Mouse (Mus musculus) hindbrain, embryonic 15.5 days (tissue): ENCODE results near the gene Kctd5. TPM values are rescaled to one million over a fixed set of nuclear protein-coding genes. Genes with fewer than 3 reads are reported as not detected.

Experiments used
- ATAC-seq: fragments of 200-750 bp; cut with Nextera tagmentation; 2 replicates; pipeline ENCODE4 v1.8.0; 2017; ENCODE audit warnings: low read depth, moderate number of reproducible peaks, moderate TSS enrichment; ENCODE audit not compliant: low FRiP score
- H3K27ac ChIP-seq: fragments of 300-500 bp; sonication (generic); replicated peaks from 2 replicates; pipeline ENCODE4 v1.5.1; 2015; ENCODE audit warnings: mild to moderate bottlenecking, inconsistent platforms
- H3K27me3 ChIP-seq: fragments of 300-500 bp; sonication (generic); 2 replicates; pipeline ENCODE4 v1.6.1; 2015; ENCODE audit warnings: control low read depth, inconsistent platforms
- H3K36me3 ChIP-seq: fragments of 300-500 bp; sonication (generic); 2 replicates; pipeline ENCODE4 v1.6.1; 2015; ENCODE audit warnings: control low read depth, inconsistent platforms
- H3K4me1 ChIP-seq: fragments of 300-500 bp; sonication (generic); replicated peaks from 2 replicates; pipeline ENCODE4 v1.6.1; 2015; ENCODE audit warnings: control low read depth, inconsistent platforms
- H3K4me2 ChIP-seq: fragments of 300-500 bp; sonication (generic); 2 replicates; pipeline ENCODE4 v1.6.1; 2015; ENCODE audit warnings: moderate library complexity, mild to moderate bottlenecking, inconsistent platforms
- H3K4me3 ChIP-seq: fragments of 300-500 bp; sonication (generic); 2 replicates; pipeline ENCODE4 v1.5.1; 2015; ENCODE audit warnings: mild to moderate bottlenecking, inconsistent platforms
- H3K9ac ChIP-seq: fragments of 300-500 bp; sonication (generic); 2 replicates; pipeline ENCODE4 v1.6.1; 2015; ENCODE audit warnings: inconsistent platforms
- H3K9me3 ChIP-seq: fragments of 300-500 bp; sonication (generic); 2 replicates; pipeline ENCODE4 v1.6.1; 2016; ENCODE audit warnings: control low read depth, inconsistent platforms
- whole genome bisulfite sequencing: fragments of 180-500 bp; shearing (Covaris S2); methylation state at CpG from one replicate; pipeline ENCODE4 v1.1.7; 2015; 5-methylcytosine and 5-hydroxymethylcytosine counted together
- polyA plus RNA-seq: library from polyadenylated mRNA; unstranded; fragments of >200 nt; fragmentation: Nextera tagmentation; extraction: Ambion mirVana; gene quantifications from 2 replicates; pipeline ENCODE4 v1.2.1, GENCODE M21; 2015

Kctd5 gene
- polyA plus RNA-seq, 1 experiment from 2014 or later, result 77.3 TPM

- Histone ChIP-seq H3K4me2 (no peak overlapping the region), H3K27ac (no peak overlapping the region), H3K27me3 (no peaks in the 10 kb centered on the region), H3K9ac (no peak overlapping the region), H3K4me3 (no peak overlapping the region), H3K9me3 (no peaks in the 10 kb centered on the region), H3K36me3 (no peaks in the 10 kb centered on the region), H3K4me1 (no peaks in the 10 kb centered on the region)
- WGBS, result 90% methylated on average over 22 of the region's 22 CpGs
- no peak for ATAC-seq
These were observed 42.7 kb downstream of the Kctd5 start for GRCm38 (mm10) chr17:24030551-24030950.

- H3K27ac ChIP-seq, result no peak overlapping the region
- H3K4me2 ChIP-seq, result no peak overlapping the region
- WGBS, result 90% methylated on average over 7 of the region's 7 CpGs
- no peak overlapping the region for H3K9ac ChIP-seq
- ATAC-seq, result no peak
- no peak overlapping the region for H3K4me3 ChIP-seq
- H3K36me3 ChIP-seq, result no peaks in the 10 kb centered on the region
- H3K27me3 ChIP-seq, result no peaks in the 10 kb centered on the region
- no peaks in the 10 kb centered on the region for H3K9me3 ChIP-seq
- H3K4me1 ChIP-seq, result no peaks in the 10 kb centered on the region
These were observed 43.8 kb downstream of the Kctd5 start for GRCm38 (mm10) chr17:24029477-24029876.

- no peak for ATAC-seq
- WGBS, result 77% methylated on average over 5 of the region's 5 CpGs
- Histone ChIP-seq H3K9me3 (no peaks in the 10 kb centered on the region), H3K4me2 (no peak overlapping the region), H3K27me3 (no peaks in the 10 kb centered on the region), H3K9ac (no peak overlapping the region), H3K27ac (no peak overlapping the region), H3K4me3 (no peak overlapping the region), H3K36me3 (no peaks in the 10 kb centered on the region), H3K4me1 (no peaks in the 10 kb centered on the region)
These were observed 51.7 kb downstream of the Kctd5 start for GRCm38 (mm10) chr17:24021375-24022199.

- no peak for ATAC-seq
- Histone ChIP-seq H3K4me3 (no peak overlapping the region), H3K27ac (no peak overlapping the region), H3K36me3 (no peaks in the 10 kb centered on the region), H3K27me3 (no peaks in the 10 kb centered on the region), H3K4me2 (no peak overlapping the region), H3K9me3 (no peaks in the 10 kb centered on the region), H3K9ac (no peak overlapping the region), H3K4me1 (no peaks in the 10 kb centered on the region)
- 87% methylated on average over 6 of the region's 6 CpGs for WGBS
These were observed 52.6 kb downstream of the Kctd5 start for GRCm38 (mm10) chr17:24020696-24021095.

GRCm38 (mm10) chr17:24015727-24016126 is 57.6 kb downstream of the Kctd5 start:
- Histone ChIP-seq H3K4me2 (no peak overlapping the region), H3K4me3 (no peak overlapping the region), H3K9ac (no peak overlapping the region), H3K27me3 (no peaks in the 10 kb centered on the region), H3K27ac (no peak overlapping the region), H3K36me3 (no peaks in the 10 kb centered on the region), H3K4me1 (no peaks in the 10 kb centered on the region), H3K9me3 (no peaks in the 10 kb centered on the region)
- 28% methylated on average over 14 of the region's 14 CpGs for WGBS
- no peak for ATAC-seq

GRCm38 (mm10) chr17:24014433-24014965 is 58.8 kb downstream of the Kctd5 start:
- H3K4me1 ChIP-seq, result no peaks in the 10 kb centered on the region
- 88% methylated on average over 5 of the region's 5 CpGs for WGBS
- no peaks in the 10 kb centered on the region for H3K9me3 ChIP-seq

GRCm38 (mm10) chr17:24012921-24013320 is 60.4 kb downstream of the Kctd5 start:
- Histone ChIP-seq H3K4me3 (no peak overlapping the region), H3K9ac (no peak overlapping the region), H3K27ac (no peak overlapping the region), H3K4me1 (no peaks in the 10 kb centered on the region), H3K36me3 (no peaks in the 10 kb centered on the region), H3K27me3 (no peaks in the 10 kb centered on the region), H3K9me3 (no peaks in the 10 kb centered on the region), H3K4me2 (no peak overlapping the region)
- ATAC-seq, result no peak
- WGBS, result 74% methylated on average over 2 of the region's 2 CpGs

More at GRCm38 (mm10) chr17:24014433-24014965, 58.8 kb downstream of the Kctd5 start:
- Histone ChIP-seq H3K9ac (no peak overlapping the region), H3K27ac (no peak overlapping the region), H3K36me3 (no peaks in the 10 kb centered on the region), H3K4me3 (no peak overlapping the region), H3K4me2 (no peak overlapping the region), H3K27me3 (no peaks in the 10 kb centered on the region)
- no peak for ATAC-seq

GRCm38 (mm10) chr17:24009617-24010016 is 63.7 kb downstream of the Kctd5 start:
- no peak for ATAC-seq
- Histone ChIP-seq H3K4me2 (no peak overlapping the region), H3K27me3 (no peaks in the 10 kb centered on the region), H3K36me3 (no peaks in the 10 kb centered on the region), H3K27ac (no peak overlapping the region), H3K9me3 (no peaks in the 10 kb centered on the region), H3K4me3 (no peak overlapping the region), H3K9ac (no peak overlapping the region), H3K4me1 (no peaks in the 10 kb centered on the region)
- 59% methylated on average over 5 of the region's 5 CpGs for WGBS

- H3K4me2 ChIP-seq, result no peak overlapping the region
- 86% methylated on average over 4 of the region's 4 CpGs for WGBS
- H3K9ac ChIP-seq, result no peak overlapping the region
- no peaks in the 10 kb centered on the region for H3K27me3 ChIP-seq
- no peaks in the 10 kb centered on the region for H3K4me1 ChIP-seq
- no peaks in the 10 kb centered on the region for H3K36me3 ChIP-seq
- no peak overlapping the region for H3K27ac ChIP-seq
- H3K4me3 ChIP-seq, result no peak overlapping the region
- H3K9me3 ChIP-seq, result no peaks in the 10 kb centered on the region
- ATAC-seq, result no peak
These were observed 65.2 kb downstream of the Kctd5 start for GRCm38 (mm10) chr17:24008105-24008504.

GRCm38 (mm10) chr17:24007391-24007790 is 65.9 kb downstream of the Kctd5 start:
- Histone ChIP-seq H3K27me3 (no peaks in the 10 kb centered on the region), H3K4me3 (no peak overlapping the region), H3K4me2 (no peak overlapping the region), H3K9me3 (no peaks in the 10 kb centered on the region), H3K4me1 (no peaks in the 10 kb centered on the region), H3K27ac (no peak overlapping the region), H3K9ac (no peak overlapping the region), H3K36me3 (no peaks in the 10 kb centered on the region)
- no peak for ATAC-seq
- 72% methylated on average over 1 of the region's 1 CpGs for WGBS

- no peak overlapping the region for H3K9ac ChIP-seq
- H3K9me3 ChIP-seq, result no peaks in the 10 kb centered on the region
- no peak for ATAC-seq
- 51% methylated on average over 2 of the region's 2 CpGs for WGBS
- no peak overlapping the region for H3K4me2 ChIP-seq
- no peaks in the 10 kb centered on the region for H3K27me3 ChIP-seq
- no peaks in the 10 kb centered on the region for H3K36me3 ChIP-seq
- H3K4me3 ChIP-seq, result no peak overlapping the region
- H3K27ac ChIP-seq, result no peak overlapping the region
- H3K4me1 ChIP-seq, result no peaks in the 10 kb centered on the region
These were observed 66.4 kb downstream of the Kctd5 start for GRCm38 (mm10) chr17:24006930-24007329.

- ATAC-seq, result no peak
- WGBS, result 92% methylated on average over 3 of the region's 3 CpGs
These were observed 68.2 kb downstream of the Kctd5 start for GRCm38 (mm10) chr17:24005049-24005448.

More at GRCm38 (mm10) chr17:24005049-24005448, 68.2 kb downstream of the Kctd5 start:
- Histone ChIP-seq H3K4me3 (no peak overlapping the region), H3K27me3 (no peaks in the 10 kb centered on the region), H3K9ac (no peak overlapping the region), H3K36me3 (no peaks in the 10 kb centered on the region), H3K27ac (no peak overlapping the region), H3K4me2 (no peak overlapping the region), H3K9me3 (no peaks in the 10 kb centered on the region), H3K4me1 (no peaks in the 10 kb centered on the region)
